Mouse (Mus musculus): ENCODE measurements at regions not wholly inside any gene's neighbourhood (a gene's known extent, or its start where the extent isn't known, plus 50 kb on each side); places are given as distances from the start of the nearest gene placed in this dataset.
"Not testable (repeated sequence)": the region's sequence is repeated elsewhere in the genome, so short reads cannot be mapped to it uniquely, and the experiment has no call there.

GRCm38 (mm10) chr15:5991351-5992065 lies 308.1 kb upstream of the Dab2 start:
- in situ Hi-C loops (cut with MboI, MseI) = no loop called here

GRCm38 (mm10) chr15:5992146-5992545 lies 307.4 kb upstream of the Dab2 start:
- in situ Hi-C loops (cut with MboI, MseI) = not testable (repeated sequence)

- in situ Hi-C loops (cut with MboI, MseI) = no loop called here
Observed at GRCm38 (mm10) chr15:6000816-6001215, 298.8 kb upstream of the Dab2 start.

GRCm38 (mm10) chr15:6001394-6001793 lies 298.2 kb upstream of the Dab2 start:
- in situ Hi-C loops (cut with MboI, MseI) = no loop called here

GRCm38 (mm10) chr15:6014982-6015381 lies 284.6 kb upstream of the Dab2 start:
- in situ Hi-C loops (cut with MboI, MseI) = no loop called here

GRCm38 (mm10) chr15:6016637-6017049 lies 282.9 kb upstream of the Dab2 start:
- in situ Hi-C loops (cut with MboI, MseI) = no loop called here

- in situ Hi-C loops (cut with MboI, MseI) = loop anchor here in 1 of 2 experiments (10.0 kb wide), 1 partner anchor 601 kb away; no protein-coding TSS in a partner anchor
Observed at GRCm38 (mm10) chr15:6025543-6025942, 274.0 kb upstream of the Dab2 start.

GRCm38 (mm10) chr15:6029214-6029613 lies 270.4 kb upstream of the Dab2 start:
- in situ Hi-C loops (cut with MboI, MseI) = loop anchor here in 1 of 2 experiments (10.0 kb wide), 1 partner anchor 604 kb away; no protein-coding TSS in a partner anchor

GRCm38 (mm10) chr15:6030396-6030795 lies 269.2 kb upstream of the Dab2 start:
- in situ Hi-C loops (cut with MboI, MseI) = no loop called here

GRCm38 (mm10) chr15:6034156-6034555 lies 265.4 kb upstream of the Dab2 start:
- in situ Hi-C loops (cut with MboI, MseI) = no loop called here

- in situ Hi-C loops (cut with MboI, MseI) = no loop called here
Observed at GRCm38 (mm10) chr15:6044511-6045256, 254.9 kb upstream of the Dab2 start.

GRCm38 (mm10) chr15:6055703-6056102 lies 243.9 kb upstream of the Dab2 start:
- in situ Hi-C loops (cut with MboI, MseI) = no loop called here

GRCm38 (mm10) chr15:6056887-6057626 lies 242.5 kb upstream of the Dab2 start:
- in situ Hi-C loops (cut with MboI, MseI) = no loop called here

GRCm38 (mm10) chr15:6059361-6059760 lies 240.2 kb upstream of the Dab2 start:
- in situ Hi-C loops (cut with MboI, MseI) = no loop called here

- in situ Hi-C loops (cut with MboI, MseI) = loop anchor here in 1 of 2 experiments (10.0 kb wide), 1 partner anchor 135 kb away; no protein-coding TSS in a partner anchor
Observed at GRCm38 (mm10) chr15:6059790-6060189, 239.8 kb upstream of the Dab2 start.

GRCm38 (mm10) chr15:6060649-6061048 lies 238.9 kb upstream of the Dab2 start:
- in situ Hi-C loops (cut with MboI, MseI) = loop anchor here in 1 of 2 experiments (10.0 kb wide), 1 partner anchor 136 kb away; no protein-coding TSS in a partner anchor

- in situ Hi-C loops (cut with MboI, MseI) = loop anchor here in 1 of 2 experiments (10.0 kb wide), 1 partner anchor 140 kb away; no protein-coding TSS in a partner anchor
Observed at GRCm38 (mm10) chr15:6065100-6065499, 234.5 kb upstream of the Dab2 start.

- in situ Hi-C loops (cut with MboI, MseI) = loop anchor here in 1 of 2 experiments (10.0 kb wide), 1 partner anchor 143 kb away; no protein-coding TSS in a partner anchor
Observed at GRCm38 (mm10) chr15:6067380-6067779, 232.2 kb upstream of the Dab2 start.

GRCm38 (mm10) chr15:6068371-6068770 lies 231.2 kb upstream of the Dab2 start:
- in situ Hi-C loops (cut with MboI, MseI) = loop anchor here in 1 of 2 experiments (10.0 kb wide), 1 partner anchor 144 kb away; no protein-coding TSS in a partner anchor

GRCm38 (mm10) chr15:6071873-6072272 lies 227.7 kb upstream of the Dab2 start:
- in situ Hi-C loops (cut with MboI, MseI) = loop anchor here in 1 of 2 experiments (10.0 kb wide), 1 partner anchor 877 kb away; no protein-coding TSS in a partner anchor

- in situ Hi-C loops (cut with MboI, MseI) = loop anchor here in 1 of 2 experiments (10.0 kb wide), 1 partner anchor 878 kb away; no protein-coding TSS in a partner anchor
Observed at GRCm38 (mm10) chr15:6072920-6073319, 226.7 kb upstream of the Dab2 start.

All from T-helper 17 cell (primary cell).